Mouse (Mus musculus) G1E (cell line): ENCODE data around the gene Btd.

Experiments
- CTCF ChIP-seq: IDR thresholded peaks from 2 replicates; pipeline ENCODE4 v1.5.1; 2012; ENCODE audit warnings: low read depth, low read length, inconsistent platforms, mixed read lengths
- GATA1 ChIP-seq: IDR thresholded peaks from 2 replicates; pipeline ENCODE4 v1.6.1; 2012; ENCODE audit warnings: borderline replicate concordance, low read length, inconsistent platforms, mixed read lengths
- GATA2 ChIP-seq: IDR thresholded peaks from 2 replicates; pipeline ENCODE4 v1.6.1; 2012; ENCODE audit warnings: low read depth, low read length, inconsistent platforms, borderline replicate concordance
- POLR2AphosphoS5 ChIP-seq: IDR thresholded peaks from 2 replicates; pipeline ENCODE4 v1.6.1; 2012; ENCODE audit warnings: low read depth, low read length, inconsistent platforms; ENCODE audit not compliant: insufficient replicate concordance

- TF ChIP-seq CTCF (no peak), GATA1 (no peak), POLR2AphosphoS5 (no peak), GATA2 (no peak)
Measured at GRCm38 (mm10) chr14:31697755-31698154, 56.9 kb downstream of the Btd start.
